Mouse (Mus musculus) intestine, embryonic 14.5 days (tissue): Measurements from ENCODE around the gene Rad51c. TPM values are rescaled to one million over a fixed set of nuclear protein-coding genes. Genes with fewer than 3 reads are reported as not detected.

ENCODE experiments used
- ATAC-seq: fragments of 200-750 bp; cut with Nextera tagmentation; replicated peaks from 2 replicates; pipeline ENCODE4 v1.8.0; 2017; ENCODE audit warnings: low read depth, moderate number of reproducible peaks, moderate TSS enrichment, moderate library complexity; ENCODE audit not compliant: low FRiP score, low TSS enrichment
- DNase-seq: peaks from one replicate; pipeline ENCODE4 v3.0.0-alpha.2; 2018; ENCODE audit warnings: low spot score
- H3K27ac ChIP-seq: fragments of 300-500 bp; sonication (generic); 2 replicates; pipeline ENCODE4 v1.5.1; 2014; ENCODE audit warnings: low read depth, mild to moderate bottlenecking, control low read depth
- H3K27me3 ChIP-seq: fragments of 300-500 bp; sonication (generic); replicated peaks from 2 replicates; pipeline ENCODE4 v1.6.1; 2014; ENCODE audit warnings: low read length, control low read depth; ENCODE audit not compliant: control insufficient read depth, insufficient read depth
- H3K36me3 ChIP-seq: fragments of 300-500 bp; sonication (generic); 2 replicates; pipeline ENCODE4 v1.6.1; 2014; ENCODE audit warnings: low read length, control low read depth; ENCODE audit not compliant: control insufficient read depth, insufficient read depth
- H3K4me1 ChIP-seq: fragments of 300-500 bp; sonication (generic); replicated peaks from 2 replicates; pipeline ENCODE4 v1.6.1; 2014; ENCODE audit warnings: low read length, control low read depth, mixed read lengths; ENCODE audit not compliant: control insufficient read depth, insufficient read depth
- H3K4me2 ChIP-seq: fragments of 300-500 bp; sonication (generic); 2 replicates; pipeline ENCODE4 v1.6.1; 2014; ENCODE audit warnings: low read length
- H3K4me3 ChIP-seq: fragments of 300-500 bp; sonication (generic); 2 replicates; pipeline ENCODE4 v1.5.1; 2014; ENCODE audit warnings: low read depth, low read length, control low read depth, mixed read lengths
- H3K9ac ChIP-seq: fragments of 300-500 bp; sonication (generic); 2 replicates; pipeline ENCODE4 v1.6.1; 2014; ENCODE audit warnings: mild to moderate bottlenecking, low read length
- H3K9me3 ChIP-seq: fragments of 300-500 bp; sonication (generic); 2 replicates; pipeline ENCODE4 v1.6.1; 2016; ENCODE audit warnings: low read length, control low read depth; ENCODE audit not compliant: control insufficient read depth
- WGBS: fragments of 180-500 bp; shearing (Covaris S2); extraction: QIAGEN DNeasy Blood & Tissue Kit; methylation state at CpG from one replicate; pipeline ENCODE4 v1.1.7; 2014; 5-methylcytosine and 5-hydroxymethylcytosine counted together
- polyA plus RNA-seq: library from polyadenylated mRNA; unstranded; fragments of >200 nt; fragmentation: Nextera tagmentation; extraction: Ambion mirVana; gene quantifications from 2 replicates; pipeline ENCODE4 v1.2.1, GENCODE M21; 2014

The Rad51c gene
- polyA plus RNA-seq, 1 experiment from 2014 or later: 6.8 TPM

DNA sequence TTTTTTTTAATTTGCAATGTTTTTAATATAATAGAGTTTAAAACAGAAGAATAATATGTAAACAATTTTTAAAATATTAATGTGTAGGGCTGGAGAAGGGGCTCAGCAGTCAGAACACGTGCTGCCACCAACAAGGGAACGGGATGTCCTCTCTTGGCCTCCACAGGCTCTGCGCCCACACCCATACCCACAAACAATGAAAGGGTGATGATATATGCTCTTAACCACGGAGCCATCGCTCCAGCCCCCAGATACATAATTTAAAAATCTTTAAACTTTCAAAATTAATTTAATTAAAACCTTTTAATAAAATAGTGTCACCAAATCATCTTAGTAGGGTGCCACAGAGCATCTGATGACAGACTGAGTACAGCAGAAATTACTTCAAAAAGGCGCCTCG is 37.7 kb downstream of the Rad51c start:
- no peaks in the 10 kb centered on the region for H3K36me3 ChIP-seq
- no peaks in the 10 kb centered on the region; the same call in 1 of the 2 replicates for H3K9me3 ChIP-seq
- H3K4me1 ChIP-seq: no peaks in the 10 kb centered on the region
- H3K27me3 ChIP-seq: no peaks in the 10 kb centered on the region
- no peak overlapping the region for H3K27ac ChIP-seq
- no peak overlapping the region for H3K4me2 ChIP-seq
- ATAC-seq (no peak), DNase-seq (no peak)
- no peak overlapping the region for H3K4me3 ChIP-seq
- 88% methylated on average over 7 of the region's 7 CpGs for WGBS
- no peak overlapping the region for H3K9ac ChIP-seq

DNA sequence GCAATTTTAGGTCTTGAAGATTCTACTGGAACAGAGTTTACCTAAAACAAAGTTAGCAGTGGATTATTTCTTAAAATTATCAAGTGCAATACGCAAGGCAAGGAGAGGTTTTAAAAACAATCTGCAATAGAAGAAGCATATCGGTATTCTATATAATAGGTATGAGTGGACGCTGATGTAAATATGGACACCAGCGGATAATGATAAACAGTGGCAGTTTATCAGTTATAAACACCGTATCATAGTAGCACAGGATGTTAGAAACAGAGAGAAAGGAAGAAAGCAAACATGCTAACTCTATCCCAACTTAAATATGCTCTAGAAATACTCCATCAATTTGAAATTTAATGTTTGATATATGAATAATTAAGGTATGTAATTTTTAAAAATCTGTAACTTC is 39.6 kb downstream of the Rad51c start:
- H3K4me2 ChIP-seq: no peak overlapping the region
- H3K27me3 ChIP-seq: peaks cover 13% of the 10 kb centered on the region

DNA sequence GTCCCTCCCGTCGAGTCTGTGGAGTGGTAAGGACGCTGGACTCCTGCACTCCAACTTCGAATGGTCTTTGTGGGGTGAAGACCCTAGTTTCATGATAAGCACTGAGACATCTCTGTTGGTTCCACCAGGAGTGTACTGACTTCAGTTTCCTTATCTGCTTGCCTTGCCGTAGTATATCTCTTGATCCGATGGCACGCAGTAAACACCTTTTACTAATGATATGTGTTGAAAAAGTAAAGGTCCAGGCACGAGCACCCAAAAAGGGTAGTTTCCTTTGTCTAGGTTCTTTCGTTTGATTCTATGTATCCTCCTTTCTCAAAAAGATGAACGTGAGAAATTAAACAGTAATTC is 45.5 kb downstream of the Rad51c start:
- DNase-seq: no peak
- Histone ChIP-seq H3K9ac (no peak overlapping the region), H3K27me3 (peaks cover 50% of the 10 kb centered on the region), H3K27ac (no peak overlapping the region), H3K4me2 (peak overlapping the region; percentile 92), H3K9me3 (no peaks in the 10 kb centered on the region; the same call in 1 of the 2 replicates), H3K36me3 (no peaks in the 10 kb centered on the region), H3K4me1 (0 out of 2 replicates have a peak, but pooled peaks cover 8% of the 10 kb centered on the region), H3K4me3 (peak overlapping the region; percentile 72)
- 14% methylated on average over 10 of the region's 10 CpGs for WGBS
- no peak for ATAC-seq

More for the DNA sequence above, 39.6 kb downstream of the Rad51c start:
- H3K36me3 ChIP-seq: no peaks in the 10 kb centered on the region
- WGBS: 81% methylated on average over 5 of the region's 5 CpGs
- H3K9ac ChIP-seq: no peak overlapping the region
- no peak for ATAC-seq
- no peaks in the 10 kb centered on the region for H3K4me1 ChIP-seq
- DNase-seq: no peak
- H3K4me3 ChIP-seq: no peak overlapping the region
- H3K27ac ChIP-seq: no peak overlapping the region
- H3K9me3 ChIP-seq: no peaks in the 10 kb centered on the region; the same call in 1 of the 2 replicates

DNA sequence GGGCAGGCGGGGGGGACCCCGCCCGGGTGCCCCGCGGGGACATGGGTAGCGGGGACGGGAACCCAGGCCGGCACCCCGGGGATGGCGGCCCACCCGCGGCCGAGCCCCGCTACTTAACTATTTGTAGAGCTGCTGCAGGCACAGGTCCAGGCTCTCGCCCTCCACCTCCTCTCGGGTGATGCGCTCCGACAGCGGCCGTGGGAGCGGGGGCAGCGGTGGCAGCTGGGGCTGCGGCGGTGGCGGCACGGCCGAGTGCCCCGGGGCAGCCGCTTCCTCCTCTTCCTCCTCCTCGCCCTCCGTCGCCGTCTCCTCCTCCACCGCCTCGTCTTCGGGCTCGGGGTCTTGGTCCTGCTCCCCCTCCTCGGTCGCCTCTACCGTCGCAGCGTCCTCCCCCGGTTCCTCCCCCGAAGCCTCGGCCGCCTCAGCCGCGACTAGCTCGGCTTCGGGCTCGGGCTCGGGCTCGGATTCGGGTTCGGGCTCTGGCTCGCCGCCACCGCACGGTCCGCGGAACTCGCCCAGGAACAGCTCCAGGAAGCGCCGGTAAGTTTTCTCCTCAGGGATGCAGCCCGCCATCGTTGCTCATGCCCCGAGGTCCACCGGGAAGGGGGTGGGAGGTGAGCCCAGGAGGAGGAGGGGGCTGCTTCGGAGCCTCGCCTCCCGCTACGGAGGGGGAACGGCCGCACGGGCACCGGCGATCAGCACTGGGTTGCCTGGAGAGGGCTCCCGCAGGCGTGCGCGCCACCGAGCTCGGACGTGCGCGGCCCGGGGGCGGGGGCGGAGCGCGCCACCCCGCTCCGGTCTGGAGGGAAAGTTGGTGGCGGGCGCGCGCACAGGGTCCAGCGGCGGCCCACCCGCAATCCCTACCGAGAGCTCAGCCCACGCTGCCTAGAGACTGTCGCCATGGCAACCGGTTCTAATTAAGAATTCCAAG is 46.2 kb downstream of the Rad51c start, which contains the start of gene Ppm1e:
TSS of gene Ppm1e (minus strand) at position 693 of the 931 bp plus-strand sequence.
- Histone ChIP-seq H3K4me1 (0 out of 2 replicates have a peak, but pooled peaks cover 8% of the 10 kb centered on the region), H3K36me3 (no peaks in the 10 kb centered on the region), H3K9ac (peak within 1 kb of the TSS; percentile 46), H3K27ac (no peak within 1 kb of the TSS), H3K4me3 (peak within 1 kb of the TSS; percentile 72), H3K9me3 (no peaks in the 10 kb centered on the region; the same call in 1 of the 2 replicates), H3K27me3 (peaks cover 50% of the 10 kb centered on the region), H3K4me2 (peak within 1 kb of the TSS; percentile 92)
- DNase-seq: peak; percentile 89
- under 1% methylated on average over 98 of the region's 104 CpGs for WGBS
- peak; percentile 88 for ATAC-seq

DNA sequence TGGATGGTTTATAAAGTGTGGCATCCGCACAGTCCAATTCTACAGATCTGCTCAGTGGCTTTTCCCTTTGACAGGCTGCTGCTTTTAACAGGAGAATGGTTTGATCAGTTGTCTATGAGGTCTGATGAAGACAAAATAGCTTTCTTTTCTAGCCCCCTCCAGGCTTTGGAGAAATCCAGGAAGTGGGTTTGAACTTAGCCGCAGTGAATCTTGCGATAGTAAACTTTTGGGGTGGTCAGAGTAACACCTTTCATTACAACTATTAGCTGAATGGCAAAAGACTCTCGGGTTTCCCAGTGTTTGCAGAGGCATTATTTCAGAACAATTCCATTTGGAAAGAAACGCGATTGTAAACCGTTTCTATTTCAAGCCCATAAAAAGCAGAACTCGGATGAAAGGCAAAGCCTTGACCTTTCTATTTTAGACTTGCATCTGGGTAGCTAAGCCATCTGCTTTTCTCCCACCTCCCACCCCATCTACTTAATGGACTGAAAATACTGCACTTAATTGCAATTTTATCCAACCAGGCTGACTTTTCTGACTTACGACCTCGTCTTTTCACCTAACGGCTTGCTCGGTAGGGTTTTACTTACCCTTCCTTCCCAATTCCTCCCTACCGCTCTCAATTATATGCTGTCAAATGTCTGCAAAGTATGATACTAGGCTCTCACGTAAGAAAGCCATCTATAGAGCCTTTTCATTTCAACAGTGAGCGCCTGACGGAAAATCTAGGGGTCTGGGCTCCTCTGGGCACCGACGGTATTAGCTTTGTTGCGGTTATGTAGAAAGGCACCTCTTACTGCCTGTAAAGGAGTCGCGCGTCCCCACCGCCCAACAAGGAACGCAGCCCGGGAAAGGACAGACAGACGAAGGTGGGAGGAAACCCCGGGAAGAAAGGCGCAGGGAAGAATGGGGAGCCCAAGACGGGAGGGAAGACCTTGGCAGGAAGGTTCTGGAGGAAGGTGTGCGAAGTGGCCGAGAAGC is 47.1 kb downstream of the Rad51c start:
- no peak for ATAC-seq

DNA sequence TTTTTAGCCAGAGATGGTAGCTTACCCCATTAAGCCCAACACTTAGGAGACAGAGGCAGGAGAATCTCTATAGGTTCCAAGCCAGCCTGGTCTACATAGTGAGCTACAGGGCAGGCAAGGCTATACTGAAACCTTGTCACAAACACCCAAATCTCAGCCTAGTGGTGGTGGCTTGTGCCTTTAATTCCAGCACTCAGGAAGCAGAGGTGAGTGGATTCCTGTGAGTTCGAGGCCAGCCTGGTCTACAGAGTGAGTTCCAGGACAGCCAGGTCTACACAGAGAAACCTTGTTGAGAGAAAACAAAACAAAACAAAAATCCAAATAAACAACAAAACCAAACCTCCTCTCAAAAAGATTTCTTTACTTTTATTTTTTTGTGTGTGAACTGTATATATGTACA is 49.9 kb downstream of the Rad51c start:
- H3K27ac ChIP-seq: no peak overlapping the region
- no peak overlapping the region for H3K4me2 ChIP-seq
- peaks cover 35% of the 10 kb centered on the region for H3K27me3 ChIP-seq
- H3K36me3 ChIP-seq: no peaks in the 10 kb centered on the region
- ATAC-seq (no peak), DNase-seq (no peak)
- WGBS: 86% methylated on average over 1 of the region's 1 CpGs
- no peak overlapping the region for H3K9ac ChIP-seq
- H3K9me3 ChIP-seq: no peaks in the 10 kb centered on the region
- H3K4me1 ChIP-seq: 0 out of 2 replicates have a peak, but pooled peaks cover 8% of the 10 kb centered on the region
- no peak overlapping the region for H3K4me3 ChIP-seq

More for the DNA sequence above, 47.1 kb downstream of the Rad51c start:
- H3K4me1 ChIP-seq: 0 out of 2 replicates have a peak, but pooled peaks cover 8% of the 10 kb centered on the region
- no peaks in the 10 kb centered on the region for H3K9me3 ChIP-seq
- H3K36me3 ChIP-seq: no peaks in the 10 kb centered on the region
- 7% methylated on average over 29 of the region's 31 CpGs for WGBS
- DNase-seq: peak; percentile 61
- H3K9ac ChIP-seq: peak overlapping the region; percentile 46; the same call in 1 of the 2 replicates
- H3K27me3 ChIP-seq: peaks cover 50% of the 10 kb centered on the region
- H3K4me3 ChIP-seq: peak overlapping the region; percentile 72
- peak overlapping the region; percentile 92 for H3K4me2 ChIP-seq
- H3K27ac ChIP-seq: no peak overlapping the region

DNA sequence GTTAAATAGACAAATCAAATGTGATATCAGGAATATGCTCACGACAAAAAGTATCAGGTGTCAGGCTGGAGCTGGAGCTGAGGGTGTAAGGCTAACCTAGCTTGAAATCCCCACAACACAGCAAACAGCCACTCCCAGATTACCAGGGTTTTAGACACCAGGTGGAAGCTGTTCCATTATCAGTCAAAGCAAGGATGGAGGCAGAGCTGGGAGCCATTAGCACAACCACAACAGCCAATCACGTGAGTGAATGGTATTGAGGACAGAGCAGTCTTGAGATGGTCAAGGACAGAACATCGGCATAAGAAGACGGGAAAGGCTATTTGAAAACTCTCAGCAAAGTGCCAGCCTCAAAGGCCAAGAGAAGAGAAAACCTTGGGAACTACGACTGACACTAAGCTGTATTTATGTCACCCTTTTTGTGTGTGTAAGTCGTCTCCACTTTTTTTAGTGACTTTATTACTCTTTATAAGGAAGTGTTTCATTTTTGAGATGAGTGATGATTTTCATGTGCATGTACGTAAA is 51.0 kb downstream of the Rad51c start:
- H3K27ac ChIP-seq: no peak overlapping the region
- DNase-seq (no peak), ATAC-seq (no peak)
- no peak overlapping the region for H3K9ac ChIP-seq
- no peak overlapping the region for H3K4me2 ChIP-seq
- peaks cover 26% of the 10 kb centered on the region for H3K27me3 ChIP-seq
- H3K4me1 ChIP-seq: 0 out of 2 replicates have a peak, but pooled peaks cover 6% of the 10 kb centered on the region
- H3K4me3 ChIP-seq: no peak overlapping the region
- no peaks in the 10 kb centered on the region for H3K36me3 ChIP-seq
- no peaks in the 10 kb centered on the region for H3K9me3 ChIP-seq
- WGBS: 78% methylated on average over 7 of the region's 7 CpGs
